Mouse (Mus musculus) midbrain, embryonic 10.5 days (tissue): Measurements from ENCODE around the gene Arhgef19. TPM values are rescaled to one million over a fixed set of nuclear protein-coding genes. Genes with fewer than 3 reads are reported as not detected.

Experiments
- DNase-seq: peaks from one replicate; pipeline ENCODE4 v3.0.0-alpha.2; 2017; ENCODE audit warnings: low spot score
- H3K27ac ChIP-seq: fragments of 300-500 bp; sonication (generic); replicated peaks from 2 replicates; pipeline ENCODE4 v1.5.1; 2016; ENCODE audit warnings: mild to moderate bottlenecking
- H3K27me3 ChIP-seq: fragments of 300-500 bp; sonication (generic); 2 replicates; pipeline ENCODE4 v1.6.1; 2016; ENCODE audit warnings: low read depth, mild to moderate bottlenecking; ENCODE audit not compliant: poor library complexity, severe bottlenecking
- H3K36me3 ChIP-seq: fragments of 300-500 bp; sonication (generic); 2 replicates; pipeline ENCODE4 v1.6.1; 2016; ENCODE audit warnings: mild to moderate bottlenecking, moderate library complexity
- H3K4me1 ChIP-seq: fragments of 300-500 bp; sonication (generic); 2 replicates; pipeline ENCODE4 v1.6.1; 2016
- H3K4me3 ChIP-seq: fragments of 300-500 bp; sonication (generic); 2 replicates; pipeline ENCODE4 v1.5.1; 2016; ENCODE audit warnings: mild to moderate bottlenecking, moderate library complexity
- H3K9me3 ChIP-seq: fragments of 300-500 bp; sonication (generic); replicated peaks from 2 replicates; pipeline ENCODE4 v1.6.1; 2016; ENCODE audit warnings: mild to moderate bottlenecking
- WGBS: fragments of 180-500 bp; shearing (Covaris S2); methylation state at CpG from one replicate; pipeline ENCODE4 v1.1.7; 2016; 5-methylcytosine and 5-hydroxymethylcytosine counted together
- polyA plus RNA-seq: library from polyadenylated mRNA; unstranded; fragments of >200 nt; fragmentation: Nextera tagmentation; extraction: Ambion mirVana; gene quantifications from 2 replicates; pipeline ENCODE4 v1.2.1, GENCODE M21; 2016

Arhgef19 gene
- polyA plus RNA-seq, 1 experiment from 2014 or later = 0.64 TPM

- no peaks in the 10 kb centered on the region for H3K9me3 ChIP-seq
- H3K4me1 ChIP-seq = peaks cover 15% of the 10 kb centered on the region
- 90% methylated on average over 16 of the region's 16 CpGs for WGBS
- no peak for DNase-seq
- peak overlapping the region; percentile 34; the same call in 1 of the 2 replicates for H3K27ac ChIP-seq
- H3K36me3 ChIP-seq = no peaks in the 10 kb centered on the region
- H3K4me3 ChIP-seq = no peak overlapping the region
- H3K27me3 ChIP-seq = peaks cover 31% of the 10 kb centered on the region
Measured at GRCm38 (mm10) chr4:141254234-141254633, 14.9 kb downstream of the Arhgef19 start.

- WGBS = 63% methylated on average over 5 of the region's 5 CpGs
- no peaks in the 10 kb centered on the region for H3K36me3 ChIP-seq
- no peaks in the 10 kb centered on the region for H3K9me3 ChIP-seq
- H3K4me1 ChIP-seq = peaks cover 10% of the 10 kb centered on the region; the same call in 1 of the 2 replicates
- no peak for DNase-seq
- H3K27ac ChIP-seq = no peak overlapping the region
- no peak overlapping the region for H3K4me3 ChIP-seq
- H3K27me3 ChIP-seq = peaks cover 4% of the 10 kb centered on the region; the same call in 1 of the 2 replicates
Measured at GRCm38 (mm10) chr4:141257440-141257839, 18.1 kb downstream of the Arhgef19 start.

GRCm38 (mm10) chr4:141259413-141259812 is 20.1 kb downstream of the Arhgef19 start:
- DNase-seq = no peak
- Histone ChIP-seq H3K9me3 (no peaks in the 10 kb centered on the region), H3K4me3 (no peak overlapping the region), H3K4me1 (peaks cover 8% of the 10 kb centered on the region; the same call in 1 of the 2 replicates), H3K27me3 (no peaks in the 10 kb centered on the region), H3K36me3 (no peaks in the 10 kb centered on the region), H3K27ac (no peak overlapping the region)
- WGBS = 86% methylated on average over 12 of the region's 12 CpGs

GRCm38 (mm10) chr4:141260007-141260723 is 20.9 kb downstream of the Arhgef19 start:
- DNase-seq = no peak
- H3K36me3 ChIP-seq = no peaks in the 10 kb centered on the region
- H3K4me3 ChIP-seq = no peak overlapping the region
- no peaks in the 10 kb centered on the region for H3K9me3 ChIP-seq
- H3K27me3 ChIP-seq = no peaks in the 10 kb centered on the region
- no peak overlapping the region for H3K27ac ChIP-seq
- WGBS = 75% methylated on average over 16 of the region's 16 CpGs
- H3K4me1 ChIP-seq = peaks cover 4% of the 10 kb centered on the region; the same call in 1 of the 2 replicates

GRCm38 (mm10) chr4:141262906-141263637 is 23.8 kb downstream of the Arhgef19 start:
- no peak for DNase-seq
- no peak overlapping the region for H3K4me3 ChIP-seq
- 0 out of 2 replicates have a peak, but pooled peaks cover 4% of the 10 kb centered on the region for H3K9me3 ChIP-seq
- H3K36me3 ChIP-seq = no peaks in the 10 kb centered on the region
- H3K27ac ChIP-seq = no peak overlapping the region
- no peaks in the 10 kb centered on the region for H3K27me3 ChIP-seq
- H3K4me1 ChIP-seq = peaks cover 4% of the 10 kb centered on the region; the same call in 1 of the 2 replicates
- WGBS = 84% methylated on average over 10 of the region's 10 CpGs

GRCm38 (mm10) chr4:141265979-141266637 is 26.8 kb downstream of the Arhgef19 start:
- Histone ChIP-seq H3K4me3 (no peak overlapping the region), H3K4me1 (peaks cover 6% of the 10 kb centered on the region), H3K36me3 (no peaks in the 10 kb centered on the region), H3K9me3 (0 out of 2 replicates have a peak, but pooled peaks cover 4% of the 10 kb centered on the region), H3K27me3 (no peaks in the 10 kb centered on the region; the same call in 1 of the 2 replicates), H3K27ac (no peak overlapping the region)
- DNase-seq = no peak
- 89% methylated on average over 3 of the region's 3 CpGs for whole genome bisulfite sequencing

GRCm38 (mm10) chr4:141267250-141267649 is 28.0 kb downstream of the Arhgef19 start:
- Histone ChIP-seq H3K27ac (no peak overlapping the region), H3K36me3 (no peaks in the 10 kb centered on the region), H3K4me1 (peaks cover 6% of the 10 kb centered on the region), H3K9me3 (0 out of 2 replicates have a peak, but pooled peaks cover 4% of the 10 kb centered on the region), H3K27me3 (peaks cover 11% of the 10 kb centered on the region), H3K4me3 (no peak overlapping the region)
- no peak for DNase-seq
- WGBS = 75% methylated on average over 3 of the region's 3 CpGs

GRCm38 (mm10) chr4:141267837-141268236 is 28.5 kb downstream of the Arhgef19 start:
- peaks cover 17% of the 10 kb centered on the region for H3K27me3 ChIP-seq
- no peak overlapping the region for H3K4me3 ChIP-seq
- no peaks in the 10 kb centered on the region for H3K36me3 ChIP-seq
- H3K4me1 ChIP-seq = peaks cover 6% of the 10 kb centered on the region
- peak; percentile 67 for DNase-seq
- 0 out of 2 replicates have a peak, but pooled peaks cover 4% of the 10 kb centered on the region for H3K9me3 ChIP-seq
- no peak overlapping the region for H3K27ac ChIP-seq
- WGBS = 45% methylated on average over 9 of the region's 9 CpGs

- H3K4me3 ChIP-seq = no peak overlapping the region
- H3K9me3 ChIP-seq = 0 out of 2 replicates have a peak, but pooled peaks cover 4% of the 10 kb centered on the region
- peaks cover 21% of the 10 kb centered on the region for H3K27me3 ChIP-seq
- DNase-seq = no peak
- no peak overlapping the region for H3K27ac ChIP-seq
- no peaks in the 10 kb centered on the region for H3K36me3 ChIP-seq
- 83% methylated on average over 4 of the region's 4 CpGs for WGBS
- peaks cover 11% of the 10 kb centered on the region for H3K4me1 ChIP-seq
Measured at GRCm38 (mm10) chr4:141268350-141268749, 29.1 kb downstream of the Arhgef19 start.

GRCm38 (mm10) chr4:141269080-141269479 is 29.8 kb downstream of the Arhgef19 start:
- no peak for DNase-seq
- no peak overlapping the region for H3K4me3 ChIP-seq
- H3K36me3 ChIP-seq = no peaks in the 10 kb centered on the region
- H3K9me3 ChIP-seq = 0 out of 2 replicates have a peak, but pooled peaks cover 4% of the 10 kb centered on the region
- H3K27me3 ChIP-seq = peaks cover 21% of the 10 kb centered on the region
- 87% methylated on average over 6 of the region's 6 CpGs for WGBS
- H3K4me1 ChIP-seq = peaks cover 19% of the 10 kb centered on the region
- H3K27ac ChIP-seq = no peak overlapping the region

- Histone ChIP-seq H3K36me3 (no peaks in the 10 kb centered on the region), H3K9me3 (0 out of 2 replicates have a peak, but pooled peaks cover 4% of the 10 kb centered on the region), H3K27ac (0 out of 2 replicates have a peak overlapping the region, but pooled peaks have one; percentile 59), H3K27me3 (peaks cover 32% of the 10 kb centered on the region), H3K4me1 (peaks cover 32% of the 10 kb centered on the region), H3K4me3 (no peak overlapping the region)
- no peak for DNase-seq
- 66% methylated on average over 15 of the region's 15 CpGs for WGBS
Measured at GRCm38 (mm10) chr4:141270201-141270940, 31.1 kb downstream of the Arhgef19 start.

- Histone ChIP-seq H3K27me3 (peaks cover 35% of the 10 kb centered on the region), H3K27ac (0 out of 2 replicates have a peak overlapping the region, but pooled peaks have one; percentile 28)
- 81% methylated on average over 6 of the region's 7 CpGs for WGBS
Measured at GRCm38 (mm10) chr4:141271228-141271627, 31.9 kb downstream of the Arhgef19 start.

More at GRCm38 (mm10) chr4:141271228-141271627, 31.9 kb downstream of the Arhgef19 start:
- Histone ChIP-seq H3K36me3 (no peaks in the 10 kb centered on the region), H3K4me1 (peaks cover 39% of the 10 kb centered on the region), H3K9me3 (0 out of 2 replicates have a peak, but pooled peaks cover 1% of the 10 kb centered on the region), H3K4me3 (no peak overlapping the region)
- no peak for DNase-seq
